Mouse (Mus musculus) C2C12 (cell line): ENCODE measurements around the gene Cntnap2. TPM values are rescaled to one million over a fixed set of nuclear protein-coding genes. Genes with fewer than 3 reads are reported as not detected.

Experiments
- H3K27me3 ChIP-seq: one replicate; pipeline ENCODE4 v1.6.1; 2011; ENCODE audit not compliant: control insufficient read depth, insufficient read depth, insufficient read length
- H3K36me3 ChIP-seq: one replicate; pipeline ENCODE4 v1.6.1; 2011; ENCODE audit not compliant: control insufficient read depth, insufficient read depth
- H3K4me3 ChIP-seq: one replicate; pipeline ENCODE4 v1.5.1; 2011; ENCODE audit warnings: mild to moderate bottlenecking, control low read depth; ENCODE audit not compliant: poor library complexity, insufficient read depth, severe bottlenecking
- H3K79me2 ChIP-seq: one replicate; pipeline ENCODE4 v1.6.1; 2011; ENCODE audit not compliant: control insufficient read depth, insufficient read depth
- H3K79me3 ChIP-seq: one replicate; pipeline ENCODE4 v1.6.1; 2011; ENCODE audit warnings: low read depth, control low read depth
- H3ac ChIP-seq: one replicate; pipeline ENCODE3; 2011; ENCODE audit warnings: low read depth; ENCODE audit not compliant: control insufficient read depth, insufficient read length
- CEBPB ChIP-seq: IDR thresholded peaks from one replicate; pipeline ENCODE4 v1.6.1; 2011; ENCODE audit warnings: low read depth, mild to moderate bottlenecking, control low read depth, moderate library complexity
- CTCF ChIP-seq: IDR thresholded peaks from one replicate; pipeline ENCODE4 v1.5.1; 2011; ENCODE audit not compliant: control insufficient read depth, insufficient read depth, insufficient read length
- FOSL1 ChIP-seq: IDR thresholded peaks from one replicate; pipeline ENCODE4 v1.8.0; 2011; ENCODE audit warnings: mild to moderate bottlenecking, low read length; ENCODE audit not compliant: poor library complexity, insufficient read depth, severe bottlenecking
- MAX ChIP-seq: IDR thresholded peaks from one replicate; pipeline ENCODE4 v1.6.1; 2011; ENCODE audit warnings: mild to moderate bottlenecking, control low read depth
- MYOD1 ChIP-seq: IDR thresholded peaks from one replicate; pipeline ENCODE4 v1.6.1; 2011; ENCODE audit warnings: low read depth; ENCODE audit not compliant: control insufficient read depth, insufficient read length
- MYOG ChIP-seq: IDR thresholded peaks from one replicate; pipeline ENCODE4 v1.6.1; 2011; ENCODE audit not compliant: control insufficient read depth, insufficient read length; ENCODE audit errors: extremely low read depth
- USF1 ChIP-seq: IDR thresholded peaks from one replicate; pipeline ENCODE4 v1.6.1; 2011; ENCODE audit warnings: low read depth, mild to moderate bottlenecking, control low read depth, moderate library complexity
- polyA plus RNA-seq: library from polyadenylated mRNA; unstranded; fragments of >200 nt; fragmentation: generic; extraction: Trizol; gene quantifications from one replicate; pipeline ENCODE4 v1.2.1, GENCODE M21; 2012; ENCODE audit warnings: missing spikeins

Gene Cntnap2
- polyA plus RNA-seq, 1 experiment, result 0.02 TPM

DNA sequence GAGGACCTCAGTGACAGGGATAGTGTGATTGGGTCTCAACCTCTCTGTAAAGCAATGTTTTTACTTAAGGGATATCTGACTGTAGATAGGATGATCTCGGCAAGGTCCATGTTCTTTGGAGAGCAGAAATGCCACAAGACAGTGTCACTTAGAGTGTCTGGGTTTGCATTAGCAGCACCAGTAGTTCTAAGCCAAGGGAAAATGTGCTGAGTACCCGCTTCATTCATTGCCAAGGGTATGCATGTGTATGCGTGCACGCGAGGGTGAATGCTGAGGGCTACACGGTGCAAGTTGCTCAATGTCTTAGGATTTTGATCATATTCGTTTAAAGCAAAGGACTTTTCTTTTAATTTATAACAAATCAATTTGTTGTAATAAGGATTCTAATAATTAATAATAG is 2185.5 kb downstream of the Cntnap2 start:
- Histone ChIP-seq H3K36me3 (no peaks in the 10 kb centered on the region), H3K4me3 (no peak overlapping the region), H3ac (no peak overlapping the region), H3K79me3 (no peaks in the 10 kb centered on the region), H3K27me3 (no peaks in the 10 kb centered on the region), H3K79me2 (no peaks in the 10 kb centered on the region)
- TF ChIP-seq MYOG (no peak), FOSL1 (no peak), USF1 (no peak), MYOD1 (no peak)

DNA sequence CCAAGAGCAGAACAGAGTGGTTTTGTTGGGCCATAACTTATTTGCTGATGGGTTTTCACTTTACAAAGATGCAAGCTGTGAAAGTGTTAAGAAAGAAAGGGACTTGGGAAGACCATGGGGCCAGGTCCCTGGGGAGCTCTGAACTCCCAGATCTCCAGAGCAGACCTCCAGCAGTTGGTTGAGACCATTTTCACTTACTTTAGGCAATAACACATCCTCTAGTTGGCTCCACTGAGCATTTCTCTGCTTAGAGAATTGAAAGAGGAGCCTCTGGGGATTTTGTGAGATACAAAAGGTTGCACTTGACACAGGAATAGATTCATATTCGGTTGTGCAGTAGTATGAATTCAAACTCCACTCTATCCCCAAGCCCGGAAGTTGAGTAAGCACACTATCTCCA is 2196.1 kb downstream of the Cntnap2 start:
- H3K36me3 ChIP-seq, result no peaks in the 10 kb centered on the region
- H3ac ChIP-seq, result no peak overlapping the region
- no peaks in the 10 kb centered on the region for H3K27me3 ChIP-seq
- H3K79me2 ChIP-seq, result no peaks in the 10 kb centered on the region
- H3K79me3 ChIP-seq, result no peaks in the 10 kb centered on the region
- TF ChIP-seq CEBPB (no peak), USF1 (no peak), MYOG (no peak), MYOD1 (no peak), FOSL1 (no peak), MAX (no peak), CTCF (no peak)
- H3K4me3 ChIP-seq, result no peak overlapping the region

DNA sequence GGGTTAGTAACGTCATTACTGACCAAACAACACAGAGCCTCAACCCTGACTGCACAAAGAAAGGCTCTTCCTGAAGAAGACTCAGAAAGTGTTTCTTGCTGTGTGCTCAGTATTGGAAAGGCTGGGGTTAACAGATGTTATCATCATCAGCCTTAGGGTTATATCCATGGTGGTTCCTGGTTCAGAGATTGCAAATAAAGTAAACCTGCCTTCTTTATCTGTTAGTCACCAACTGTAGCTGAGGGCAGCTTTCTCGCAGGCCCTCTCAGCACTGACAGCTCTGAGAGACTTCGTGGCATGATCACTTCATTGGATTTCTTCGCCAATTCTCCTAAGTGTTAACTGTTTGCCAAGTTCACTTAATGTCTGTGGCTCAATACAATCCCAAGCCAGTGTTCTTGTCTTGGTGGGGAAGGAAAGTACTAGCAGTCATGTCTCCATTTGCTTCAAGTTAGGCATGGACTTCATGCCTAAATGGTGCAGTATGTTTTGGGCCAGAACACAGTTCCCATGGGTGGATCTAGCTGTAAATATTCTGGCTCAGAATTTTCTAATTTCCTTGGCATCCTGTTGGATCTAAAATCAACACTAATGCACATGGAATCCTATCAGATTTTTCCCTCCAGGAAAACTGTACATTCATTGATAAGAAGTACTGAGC is 2197.2 kb downstream of the Cntnap2 start:
- Histone ChIP-seq H3K79me2 (no peaks in the 10 kb centered on the region), H3K36me3 (no peaks in the 10 kb centered on the region), H3K79me3 (no peaks in the 10 kb centered on the region), H3ac (no peak overlapping the region), H3K4me3 (no peak overlapping the region), H3K27me3 (no peaks in the 10 kb centered on the region)
- TF ChIP-seq USF1 (no peak), CEBPB (no peak), MYOG (no peak), MYOD1 (no peak), MAX (no peak), FOSL1 (no peak)

DNA sequence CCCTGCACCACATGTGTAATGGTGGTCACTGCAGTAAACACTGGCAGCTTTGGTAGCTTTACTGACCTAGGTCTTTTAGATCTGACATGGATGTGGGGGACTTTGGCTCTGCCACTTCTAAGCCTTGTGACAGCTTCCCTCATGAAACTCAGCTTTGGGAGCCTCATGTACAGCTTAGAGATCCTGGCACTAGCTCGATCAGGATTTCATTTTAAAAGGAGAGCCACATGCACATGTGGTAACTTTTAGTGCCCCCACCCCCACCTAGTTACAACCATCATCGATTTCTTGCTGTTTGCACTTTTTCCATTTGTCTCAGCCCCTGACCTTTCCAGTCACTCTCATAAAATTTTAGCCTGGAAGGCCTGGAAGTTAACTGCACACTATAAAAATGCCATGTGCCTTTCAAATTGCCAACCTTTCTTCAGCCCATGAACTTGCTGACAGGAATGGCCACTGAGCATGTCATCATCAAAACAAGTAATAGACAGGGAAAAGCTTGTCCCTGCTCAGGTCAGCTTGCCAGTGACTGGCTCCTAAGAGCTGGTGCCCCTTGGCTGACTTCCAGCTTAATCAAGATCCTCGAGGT is 2197.9 kb downstream of the Cntnap2 start:
- no peak overlapping the region for H3K4me3 ChIP-seq
- no peak overlapping the region for H3ac ChIP-seq
- H3K36me3 ChIP-seq, result no peaks in the 10 kb centered on the region
- H3K79me2 ChIP-seq, result no peaks in the 10 kb centered on the region
- TF ChIP-seq USF1 (no peak), MAX (no peak), FOSL1 (no peak), MYOG (no peak), CEBPB (no peak), CTCF (no peak), MYOD1 (no peak)
- H3K27me3 ChIP-seq, result no peaks in the 10 kb centered on the region
- H3K79me3 ChIP-seq, result no peaks in the 10 kb centered on the region

GRCm38 (mm10) chr6:47259626-47260114 is 2200.5 kb downstream of the Cntnap2 start:
- no peaks in the 10 kb centered on the region for H3K27me3 ChIP-seq
- no peak overlapping the region for H3ac ChIP-seq
- H3K79me3 ChIP-seq, result no peaks in the 10 kb centered on the region
- TF ChIP-seq MYOG (no peak), MAX (no peak), CTCF (no peak), CEBPB (no peak), USF1 (no peak), MYOD1 (no peak), FOSL1 (no peak)
- no peak overlapping the region for H3K4me3 ChIP-seq
- H3K36me3 ChIP-seq, result no peaks in the 10 kb centered on the region
- H3K79me2 ChIP-seq, result no peaks in the 10 kb centered on the region

DNA sequence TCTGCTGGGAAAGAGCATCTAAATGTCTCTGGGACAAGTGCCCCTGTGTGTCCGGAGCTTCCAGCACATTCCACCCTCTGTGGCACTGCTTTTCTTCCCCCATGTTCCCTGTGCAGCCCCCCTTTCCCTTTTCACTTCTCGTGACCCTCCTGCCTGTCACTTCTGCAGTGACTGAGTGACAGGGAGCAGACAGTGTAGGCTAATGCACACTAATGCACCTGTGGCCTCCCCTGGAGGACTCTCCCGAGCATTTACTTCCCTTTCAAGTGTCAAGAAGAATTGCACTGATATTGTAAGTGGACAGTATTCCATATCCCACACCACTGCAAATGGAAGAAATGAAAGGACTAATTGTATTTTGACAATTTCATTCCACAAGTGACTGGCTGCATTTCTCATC is 2208.1 kb downstream of the Cntnap2 start:
- Histone ChIP-seq H3K79me2 (no peaks in the 10 kb centered on the region), H3K27me3 (no peaks in the 10 kb centered on the region), H3ac (no peak overlapping the region), H3K4me3 (no peak overlapping the region), H3K79me3 (no peaks in the 10 kb centered on the region), H3K36me3 (no peaks in the 10 kb centered on the region)
- TF ChIP-seq FOSL1, result no peak
- no peak for TF ChIP-seq CTCF
- no peak for TF ChIP-seq CEBPB
- TF ChIP-seq MYOD1, result no peak
- TF ChIP-seq USF1, result no peak
- TF ChIP-seq MAX, result no peak
- TF ChIP-seq MYOG, result no peak
